Mouse (Mus musculus) heart, adult 18-20 months (tissue): ENCODE measurements around the gene Gabrb2. TPM values are rescaled to one million over a fixed set of nuclear protein-coding genes. Genes with fewer than 3 reads are reported as not detected.

Experiments
- DNase-seq, 2 experiments: peaks; one replicate each; pipeline ENCODE4 v3.0.0; 2021 to 2022; ENCODE audit warnings: mixed read lengths in 1 of 2
- total RNA-seq, 2 experiments: library from RNA; stranded (reverse); gene quantifications; 2 replicates each; pipeline ENCODE4 v1.2.3; 2021

The Gabrb2 gene
- total RNA-seq, 2 experiments from 2014 or later: 0.60 to 0.95 TPM

GRCm38 (mm10) chr11:42532577-42532976, 113.0 kb downstream of the Gabrb2 start:
- no peak for DNase-seq

- no peak for DNase-seq
Observed at GRCm38 (mm10) chr11:42535286-42535685, 115.7 kb downstream of the Gabrb2 start.

GRCm38 (mm10) chr11:42535861-42536260, 116.3 kb downstream of the Gabrb2 start:
- no peak for DNase-seq

GRCm38 (mm10) chr11:42542861-42543260, 123.3 kb downstream of the Gabrb2 start:
- DNase-seq: no peak

GRCm38 (mm10) chr11:42566023-42566422, 146.5 kb downstream of the Gabrb2 start:
- no peak for DNase-seq

- no peak for DNase-seq
Observed at GRCm38 (mm10) chr11:42571467-42571866, 151.9 kb downstream of the Gabrb2 start.

- no peak for DNase-seq
Observed at GRCm38 (mm10) chr11:42575146-42575873, 155.8 kb downstream of the Gabrb2 start.

- DNase-seq: no peak
Observed at GRCm38 (mm10) chr11:42579804-42580203, 160.2 kb downstream of the Gabrb2 start.

GRCm38 (mm10) chr11:42581123-42581522, 161.6 kb downstream of the Gabrb2 start:
- DNase-seq: no peak

- no peak for DNase-seq
Observed at GRCm38 (mm10) chr11:42581753-42582152, 162.2 kb downstream of the Gabrb2 start.

- no peak for DNase-seq
Observed at GRCm38 (mm10) chr11:42592418-42592817, 172.9 kb downstream of the Gabrb2 start.

GRCm38 (mm10) chr11:42606225-42606624, 186.7 kb downstream of the Gabrb2 start:
- peak; percentile 33 to 40 for DNase-seq

GRCm38 (mm10) chr11:42609128-42609763, 189.7 kb downstream of the Gabrb2 start:
- no peak for DNase-seq

GRCm38 (mm10) chr11:42618195-42618594, 198.6 kb downstream of the Gabrb2 start:
- DNase-seq: no peak

- no peak for DNase-seq
Observed at GRCm38 (mm10) chr11:42621109-42621508, 201.6 kb downstream of the Gabrb2 start.

- no peak for DNase-seq
Observed at GRCm38 (mm10) chr11:42650111-42650510, 230.6 kb downstream of the Gabrb2 start.

- DNase-seq: no peak
Observed at GRCm38 (mm10) chr11:42651572-42651971, 232.0 kb downstream of the Gabrb2 start.

GRCm38 (mm10) chr11:42654189-42654588, 234.6 kb downstream of the Gabrb2 start:
- no peak for DNase-seq

GRCm38 (mm10) chr11:42668657-42669056, 249.1 kb downstream of the Gabrb2 start:
- DNase-seq: no peak
